Mouse (Mus musculus): ENCODE measurements around the gene Asic2. TPM values are rescaled to one million over a fixed set of nuclear protein-coding genes. Genes with fewer than 3 reads are reported as not detected.

The Asic2 gene
- polyA plus RNA-seq, 1 experiment, result 0.75 TPM

DNA sequence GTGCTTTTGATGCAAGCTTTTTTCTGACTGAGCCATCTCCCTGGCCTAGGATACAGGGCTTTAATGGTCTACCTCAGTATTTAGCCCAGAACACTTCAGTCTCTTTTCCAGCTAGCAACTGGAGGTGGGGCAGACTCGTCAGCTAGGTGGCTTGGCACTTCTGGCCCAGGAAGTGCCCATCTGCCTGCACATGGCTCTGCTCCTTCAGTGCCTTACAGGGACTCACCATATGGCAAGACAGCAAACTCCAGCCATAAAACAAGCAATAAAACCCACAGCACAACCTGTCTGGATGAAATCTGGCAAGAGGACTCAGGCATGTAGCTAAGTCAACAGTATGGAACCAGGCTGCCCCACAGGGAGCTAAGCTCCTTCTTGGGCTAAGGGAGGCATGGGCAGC lies 165.6 kb downstream of the Asic2 start:
- DNase-seq, result no peak
- Histone ChIP-seq H3K4me1 (ENCODE audit: control insufficient read depth, insufficient read depth, low read length) (no peaks in the 10 kb centered on the region), H3K36me3 (ENCODE audit: control insufficient read depth, insufficient read depth, low read length) (no peaks in the 10 kb centered on the region), H3K27ac (ENCODE audit: insufficient read depth, low read depth, low read length) (no peak overlapping the region), H3K4me3 (ENCODE audit: insufficient read depth, low read depth, low read length) (no peak overlapping the region), H3K27me3 (replicated peaks; ENCODE audit: control insufficient read depth, insufficient read depth, low read length) (no peaks in the 10 kb centered on the region)
- TF ChIP-seq POLR2A (IDR thresholded peaks at IDR 0.05; ENCODE audit: low read depth, low read length) (no peak), CTCF (conservative IDR thresholded peaks at IDR 0.05; ENCODE audit: insufficient read depth, insufficient read length, low read depth, low read length) (no peak)
- 71% methylated on average over 1 of the region's 1 CpGs for WGBS

DNA sequence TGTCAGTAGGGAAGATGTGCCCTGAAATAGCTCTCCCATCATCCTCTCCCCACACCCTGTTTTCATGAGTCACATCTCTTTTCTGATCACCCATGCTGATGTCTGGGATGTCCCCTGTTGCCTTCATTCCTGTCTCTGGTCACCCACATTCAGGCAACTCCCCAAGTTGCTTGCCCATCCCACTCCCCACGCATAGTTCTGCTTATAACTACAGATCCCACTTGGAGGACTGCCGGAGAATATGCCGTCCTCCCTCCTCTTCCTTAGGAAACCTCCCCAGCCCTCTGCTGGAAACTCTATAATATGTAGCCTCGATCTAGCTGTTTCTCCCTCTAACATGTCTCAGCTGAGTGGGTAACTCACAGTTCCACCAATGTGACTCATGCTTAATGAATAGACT lies 167.4 kb downstream of the Asic2 start:
- no peaks in the 10 kb centered on the region for H3K36me3 ChIP-seq (ENCODE audit: control insufficient read depth, insufficient read depth, low read length)
- no peak overlapping the region for H3K27ac ChIP-seq (ENCODE audit: insufficient read depth, low read depth, low read length)
- no peak for TF ChIP-seq CTCF (conservative IDR thresholded peaks at IDR 0.05; ENCODE audit: insufficient read depth, insufficient read length, low read depth, low read length)
- TF ChIP-seq POLR2A (IDR thresholded peaks at IDR 0.05; ENCODE audit: low read depth, low read length), result no peak
- no peaks in the 10 kb centered on the region for H3K27me3 ChIP-seq (replicated peaks; ENCODE audit: control insufficient read depth, insufficient read depth, low read length)
- H3K4me1 ChIP-seq (ENCODE audit: control insufficient read depth, insufficient read depth, low read length), result no peaks in the 10 kb centered on the region
- 50% methylated on average over 4 of the region's 4 CpGs for WGBS
- H3K4me3 ChIP-seq (ENCODE audit: insufficient read depth, low read depth, low read length), result no peak overlapping the region
- DNase-seq, result no peak

DNA sequence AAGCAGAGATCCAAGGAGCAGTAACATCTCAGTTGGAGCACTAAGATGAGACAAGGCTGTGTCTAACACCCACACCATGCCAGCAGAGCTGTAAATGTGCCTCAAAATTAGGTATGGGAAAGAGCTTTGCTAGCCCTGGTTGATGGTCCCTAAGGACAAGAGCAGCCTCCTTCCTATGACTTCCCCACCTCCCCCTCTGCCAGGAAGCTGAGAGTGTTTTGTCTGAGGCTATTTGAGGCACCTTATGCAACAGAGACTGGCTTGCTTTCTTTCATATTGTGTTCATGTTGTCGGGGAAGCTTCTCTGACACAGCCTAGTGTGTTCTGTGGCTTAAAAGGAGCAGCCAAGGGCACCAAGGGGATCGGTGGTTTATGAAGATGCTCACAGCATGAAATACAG lies 174.7 kb downstream of the Asic2 start:
- 70% methylated on average over 2 of the region's 2 CpGs for WGBS
- Histone ChIP-seq H3K4me1 (ENCODE audit: control insufficient read depth, insufficient read depth, low read length) (no peaks in the 10 kb centered on the region), H3K4me3 (ENCODE audit: insufficient read depth, low read depth, low read length) (no peak overlapping the region), H3K27ac (ENCODE audit: insufficient read depth, low read depth, low read length) (no peak overlapping the region), H3K36me3 (ENCODE audit: control insufficient read depth, insufficient read depth, low read length) (no peaks in the 10 kb centered on the region), H3K27me3 (replicated peaks; ENCODE audit: control insufficient read depth, insufficient read depth, low read length) (no peaks in the 10 kb centered on the region)
- no peak for TF ChIP-seq CTCF (conservative IDR thresholded peaks at IDR 0.05; ENCODE audit: insufficient read depth, insufficient read length, low read depth, low read length)
- TF ChIP-seq POLR2A (IDR thresholded peaks at IDR 0.05; ENCODE audit: low read depth, low read length), result no peak
- DNase-seq, result no peak

DNA sequence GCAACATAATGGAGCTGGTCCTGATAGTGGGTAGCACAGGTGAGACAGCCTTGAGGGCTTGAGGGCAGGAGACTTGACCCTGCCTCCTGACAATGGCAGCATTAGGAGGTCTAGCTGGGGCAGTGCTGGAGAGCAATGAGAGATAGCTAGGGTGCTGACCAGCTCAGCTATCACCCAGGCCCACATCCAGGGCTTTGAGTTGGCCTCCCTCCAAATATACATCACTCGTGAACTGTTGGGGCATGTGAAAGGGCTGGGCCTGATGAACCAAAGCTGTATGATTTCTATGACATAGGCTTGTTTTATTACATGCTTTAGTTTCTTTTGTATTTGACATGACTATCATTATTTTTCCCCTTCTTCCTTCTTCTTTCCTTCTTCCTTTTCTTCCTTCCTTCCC lies 176.7 kb downstream of the Asic2 start:
- H3K27me3 ChIP-seq (replicated peaks; ENCODE audit: control insufficient read depth, insufficient read depth, low read length), result no peaks in the 10 kb centered on the region
- 65% methylated on average over 1 of the region's 1 CpGs for WGBS
- no peaks in the 10 kb centered on the region for H3K4me1 ChIP-seq (ENCODE audit: control insufficient read depth, insufficient read depth, low read length)
- H3K4me3 ChIP-seq (ENCODE audit: insufficient read depth, low read depth, low read length), result no peak overlapping the region
- no peak for TF ChIP-seq CTCF (conservative IDR thresholded peaks at IDR 0.05; ENCODE audit: insufficient read depth, insufficient read length, low read depth, low read length)
- no peak for TF ChIP-seq POLR2A (IDR thresholded peaks at IDR 0.05; ENCODE audit: low read depth, low read length)
- H3K36me3 ChIP-seq (ENCODE audit: control insufficient read depth, insufficient read depth, low read length), result no peaks in the 10 kb centered on the region
- H3K27ac ChIP-seq (ENCODE audit: insufficient read depth, low read depth, low read length), result no peak overlapping the region
- DNase-seq, result no peak

DNA sequence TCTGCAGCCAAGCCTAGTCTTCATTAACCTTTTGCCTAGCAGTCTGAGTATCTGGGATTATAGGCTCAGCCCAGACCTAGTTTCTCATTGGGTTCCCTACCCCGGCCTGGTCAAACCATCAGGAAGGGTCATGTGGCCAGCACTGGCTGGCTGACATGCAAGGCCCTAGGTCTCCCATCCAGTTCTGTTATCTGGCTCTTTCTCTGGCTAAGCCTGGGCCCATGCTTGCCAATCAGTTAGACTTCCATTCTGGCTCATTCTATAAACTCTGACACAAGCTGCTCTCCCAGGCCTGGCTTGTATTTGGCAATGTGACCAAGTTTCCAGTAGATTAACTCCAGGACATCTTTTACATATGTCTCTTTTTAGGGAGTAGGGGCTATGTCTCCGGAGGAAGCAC lies 187.7 kb downstream of the Asic2 start:
- Histone ChIP-seq H3K27ac (ENCODE audit: insufficient read depth, low read depth, low read length) (no peak overlapping the region), H3K36me3 (ENCODE audit: control insufficient read depth, insufficient read depth, low read length) (no peaks in the 10 kb centered on the region), H3K27me3 (replicated peaks; ENCODE audit: control insufficient read depth, insufficient read depth, low read length) (no peaks in the 10 kb centered on the region), H3K4me1 (ENCODE audit: control insufficient read depth, insufficient read depth, low read length) (no peaks in the 10 kb centered on the region), H3K4me3 (ENCODE audit: insufficient read depth, low read depth, low read length) (no peak overlapping the region)
- WGBS, result 58% methylated on average over 2 of the region's 2 CpGs
- TF ChIP-seq POLR2A (IDR thresholded peaks at IDR 0.05; ENCODE audit: low read depth, low read length) (no peak), CTCF (conservative IDR thresholded peaks at IDR 0.05; ENCODE audit: insufficient read depth, insufficient read length, low read depth, low read length) (no peak)
- no peak for DNase-seq

GRCm38 (mm10) chr11:81779881-81780280 lies 188.4 kb downstream of the Asic2 start:
- no peak for TF ChIP-seq CTCF (conservative IDR thresholded peaks at IDR 0.05; ENCODE audit: insufficient read depth, insufficient read length, low read depth, low read length)
- TF ChIP-seq POLR2A (IDR thresholded peaks at IDR 0.05; ENCODE audit: low read depth, low read length), result no peak
- 56% methylated on average over 7 of the region's 7 CpGs for WGBS
- Histone ChIP-seq H3K4me1 (ENCODE audit: control insufficient read depth, insufficient read depth, low read length) (no peaks in the 10 kb centered on the region), H3K36me3 (ENCODE audit: control insufficient read depth, insufficient read depth, low read length) (no peaks in the 10 kb centered on the region), H3K27me3 (replicated peaks; ENCODE audit: control insufficient read depth, insufficient read depth, low read length) (no peaks in the 10 kb centered on the region), H3K27ac (ENCODE audit: insufficient read depth, low read depth, low read length) (no peak overlapping the region), H3K4me3 (ENCODE audit: insufficient read depth, low read depth, low read length) (no peak overlapping the region)
- DNase-seq, result peak; percentile 42

DNA sequence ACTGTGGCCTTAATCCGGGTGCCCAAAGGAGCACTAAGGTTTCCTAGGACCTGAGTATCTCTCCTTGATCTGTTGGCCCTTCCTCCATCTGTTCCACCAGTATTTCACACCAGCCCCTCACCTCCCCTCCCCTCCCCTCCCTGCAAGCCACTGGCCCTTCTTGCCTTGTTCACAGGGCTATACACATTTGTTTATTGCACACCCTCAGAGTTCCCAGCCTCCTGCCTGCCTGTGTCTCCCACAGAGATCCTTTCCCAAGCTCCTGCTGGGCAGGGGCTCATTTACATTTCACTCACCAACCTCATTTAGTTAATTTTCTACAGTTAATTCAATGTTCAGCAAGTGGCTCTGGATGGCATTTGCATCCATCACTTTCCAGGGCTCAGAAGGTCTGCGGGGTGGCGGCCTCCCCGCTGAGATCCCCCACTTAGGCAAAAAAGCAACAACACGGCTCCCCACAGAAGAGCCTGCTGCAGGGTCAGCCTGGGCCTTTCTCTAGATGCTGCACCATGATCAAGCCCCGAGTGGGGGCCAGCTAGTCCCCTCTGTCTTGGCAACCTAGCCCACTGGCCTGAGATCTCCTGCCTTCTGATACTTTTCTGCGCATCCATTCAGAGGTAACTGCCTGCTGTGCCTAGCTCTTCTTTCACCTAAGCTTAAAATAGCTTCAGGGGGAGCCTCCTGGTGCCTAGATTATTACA lies 196.9 kb downstream of the Asic2 start:
- WGBS, result 30% methylated on average over 7 of the region's 7 CpGs
- Histone ChIP-seq H3K36me3 (ENCODE audit: control insufficient read depth, insufficient read depth, low read length) (no peaks in the 10 kb centered on the region), H3K27me3 (replicated peaks; ENCODE audit: control insufficient read depth, insufficient read depth, low read length) (no peaks in the 10 kb centered on the region), H3K4me3 (ENCODE audit: insufficient read depth, low read depth, low read length) (no peak overlapping the region), H3K4me1 (ENCODE audit: control insufficient read depth, insufficient read depth, low read length) (no peaks in the 10 kb centered on the region), H3K27ac (ENCODE audit: insufficient read depth, low read depth, low read length) (no peak overlapping the region)
- DNase-seq, result peak; percentile 3
- TF ChIP-seq POLR2A (IDR thresholded peaks at IDR 0.05; ENCODE audit: low read depth, low read length), result no peak
- no peak for TF ChIP-seq CTCF (conservative IDR thresholded peaks at IDR 0.05; ENCODE audit: insufficient read depth, insufficient read length, low read depth, low read length)
